Mouse (Mus musculus): ENCODE data around the gene Topaz1. TPM values are rescaled to one million over a fixed set of nuclear protein-coding genes. Genes with fewer than 3 reads are reported as not detected.

The Topaz1 gene
- polyA plus RNA-seq (2014; fragmentation: Illumina TruSeq; extraction: RNeasy Lipid Tissue Mini Kit (QIAGEN cat#74804); ENCODE audit: low read depth, low replicate concordance), result 0.98 TPM

GRCm38 (mm10) chr9:122747060-122747459, at the start of gene Topaz1:
Gene Topaz1 (plus strand): TSS chr9:122747346.

GRCm38 (mm10) chr9:122805053-122805844, 58.1 kb downstream of the Topaz1 start, which contains the start of gene Tcaim:
Gene Tcaim (plus strand): TSS chr9:122805539.

GRCm38 (mm10) chr9:122843760-122844159, 96.6 kb downstream of the Topaz1 start, which contains the start of gene Gm35549:
Gene Gm35549 (minus strand): TSS chr9:122844035.

Other genes with a start within 250 kb of the Topaz1 start
- 8.5 TPM for gene Tcaim, start 58.2 kb downstream of the Topaz1 start, polyA plus RNA-seq (2014; fragmentation: Illumina TruSeq; extraction: RNeasy Lipid Tissue Mini Kit (QIAGEN cat#74804); ENCODE audit: low read depth, low replicate concordance)
- gene Gm35549, start 96.7 kb downstream of the Topaz1 start, polyA plus RNA-seq (2014; fragmentation: Illumina TruSeq; extraction: RNeasy Lipid Tissue Mini Kit (QIAGEN cat#74804); ENCODE audit: low read depth, low replicate concordance), result not detected
- gene Zfp445, start 118.7 kb downstream of the Topaz1 start, polyA plus RNA-seq (2014; fragmentation: Illumina TruSeq; extraction: RNeasy Lipid Tissue Mini Kit (QIAGEN cat#74804); ENCODE audit: low read depth, low replicate concordance), result 54.5 TPM
- gene Zkscan7, start 138.3 kb downstream of the Topaz1 start, polyA plus RNA-seq (2014; fragmentation: Illumina TruSeq; extraction: RNeasy Lipid Tissue Mini Kit (QIAGEN cat#74804); ENCODE audit: low read depth, low replicate concordance), result 21.1 TPM
- 6.3 TPM for gene Zfp105, start 175.7 kb downstream of the Topaz1 start, polyA plus RNA-seq (2014; fragmentation: Illumina TruSeq; extraction: RNeasy Lipid Tissue Mini Kit (QIAGEN cat#74804); ENCODE audit: low read depth, low replicate concordance)
- gene 1110059G10Rik, start 203.7 kb downstream of the Topaz1 start, polyA plus RNA-seq (2014; fragmentation: Illumina TruSeq; extraction: RNeasy Lipid Tissue Mini Kit (QIAGEN cat#74804); ENCODE audit: low read depth, low replicate concordance), result 19.2 TPM
- 2.4 TPM for gene Kif15, start 203.7 kb downstream of the Topaz1 start, polyA plus RNA-seq (2014; fragmentation: Illumina TruSeq; extraction: RNeasy Lipid Tissue Mini Kit (QIAGEN cat#74804); ENCODE audit: low read depth, low replicate concordance)